Mouse (Mus musculus) layer of hippocampus, adult 11-12 months (tissue): ENCODE results near the gene Rapgef5.

ENCODE experiments used
- DNase-seq: peaks from one replicate; pipeline ENCODE4 v3.0.0; 2022; ENCODE audit warnings: low spot score

The Rapgef5 gene

DNA sequence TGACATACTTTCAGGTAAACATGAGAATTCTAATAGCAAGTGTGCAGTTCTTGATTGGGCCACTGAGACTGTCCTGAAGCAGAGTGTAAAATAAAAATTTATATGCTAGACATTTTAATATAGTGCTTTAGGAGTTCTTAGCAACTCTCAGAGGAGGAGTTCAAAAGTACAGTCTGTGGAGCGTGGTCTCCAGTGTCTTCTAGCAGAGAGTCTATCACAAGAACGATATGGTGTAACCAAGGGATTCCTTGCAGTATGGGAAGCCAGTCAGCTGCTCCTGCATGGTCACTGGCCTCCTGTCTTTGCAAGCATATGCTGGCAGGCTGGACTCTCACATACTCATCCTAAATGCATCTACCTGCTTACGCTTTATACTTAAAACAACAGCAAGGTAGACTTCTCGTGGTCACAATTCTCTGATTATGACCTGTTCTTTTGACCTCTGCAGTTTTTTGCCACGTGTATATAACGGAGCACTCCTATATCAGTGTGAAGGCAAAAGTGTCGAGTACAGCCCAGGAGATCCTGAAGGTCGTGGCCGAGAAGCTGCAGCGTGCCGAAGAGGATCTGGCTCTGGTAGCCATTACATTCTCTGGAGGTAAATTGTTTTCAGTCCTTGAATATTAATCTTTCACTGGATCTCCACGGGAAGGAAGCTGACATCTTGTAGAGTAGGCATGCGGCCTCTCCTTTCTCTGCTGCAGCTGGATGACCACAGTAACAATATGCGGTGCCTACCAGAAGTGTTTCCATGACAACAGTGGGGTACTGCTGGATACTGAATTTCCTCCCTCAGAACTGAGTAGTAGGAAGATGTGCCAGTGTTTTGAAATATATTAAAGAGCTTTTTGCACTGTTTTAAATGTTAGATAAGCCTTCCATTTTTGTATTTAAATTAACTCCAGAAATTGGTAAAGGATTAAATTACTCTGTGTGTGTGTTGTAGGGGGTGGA lies 204.8 kb downstream of the Rapgef5 start:
- DNase-seq, result no peak

DNA sequence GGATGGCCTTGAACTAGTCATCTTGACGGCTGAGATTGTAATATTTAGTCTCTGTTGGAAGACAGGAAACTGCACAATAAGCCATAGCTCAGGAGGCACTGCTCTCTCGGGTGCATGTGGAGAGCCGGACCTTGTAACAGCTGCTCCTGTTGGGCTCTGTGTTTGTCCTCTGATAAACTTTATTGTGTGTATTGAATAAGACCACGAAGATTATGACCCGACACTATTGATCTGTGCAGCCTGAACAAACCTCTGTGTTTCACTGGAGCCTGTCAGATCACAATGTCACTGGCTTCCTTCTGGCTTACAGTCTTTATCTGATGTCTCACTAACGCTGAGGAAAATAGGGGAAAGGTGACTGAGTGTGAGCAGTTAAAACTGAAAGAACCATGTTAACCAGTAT lies 205.5 kb downstream of the Rapgef5 start:
- DNase-seq, result no peak

DNA sequence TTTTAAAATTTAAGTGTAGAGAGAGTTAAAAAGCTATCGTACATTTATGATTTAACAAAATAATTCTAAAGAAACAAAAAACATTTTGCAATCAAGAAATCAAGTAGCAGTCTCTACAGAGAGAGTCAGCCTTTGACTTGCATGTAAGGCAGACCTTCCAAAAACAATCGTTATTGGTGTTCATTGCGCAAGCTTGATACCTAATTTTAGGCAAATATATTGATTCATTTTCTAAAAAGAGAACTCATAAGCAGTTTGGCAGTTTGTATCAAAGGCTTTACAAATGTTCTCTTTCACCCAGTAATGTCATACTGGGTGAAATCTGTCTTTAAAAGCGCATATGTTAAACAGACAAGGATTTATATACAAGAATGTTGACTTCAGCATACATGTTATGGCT lies 208.7 kb downstream of the Rapgef5 start:
- DNase-seq, result no peak

DNA sequence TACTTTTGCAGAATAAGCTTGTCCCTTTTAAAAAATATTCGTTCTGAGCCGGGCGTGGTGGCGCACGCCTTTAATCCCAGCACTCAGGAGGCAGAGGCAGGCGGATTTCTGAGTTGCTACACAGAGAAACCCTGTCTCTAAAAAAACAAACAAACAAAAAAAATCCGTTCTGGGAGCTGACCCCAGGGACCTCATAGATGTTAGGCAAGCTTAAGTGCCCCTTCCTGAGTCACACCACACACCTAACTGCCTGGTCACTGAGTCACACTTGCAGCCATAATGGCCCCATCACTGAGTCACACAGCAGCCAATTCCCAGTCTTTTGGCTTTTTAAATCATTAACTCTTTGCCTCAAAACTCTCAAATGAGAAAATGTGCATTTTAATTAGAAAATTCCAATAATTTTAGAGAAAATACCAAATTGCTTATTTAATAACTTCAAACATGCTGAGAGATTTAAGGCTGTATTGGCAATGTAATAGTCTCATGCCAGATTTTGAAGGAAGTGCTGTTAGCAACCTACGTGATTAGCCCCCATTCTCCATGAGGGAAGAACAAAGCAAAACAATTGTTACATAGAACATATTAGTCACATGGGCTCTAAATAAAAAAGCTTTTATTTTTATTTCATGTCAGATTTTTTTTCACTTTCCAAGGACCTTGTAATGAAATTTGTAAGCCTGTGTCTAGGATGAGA lies 211.3 kb downstream of the Rapgef5 start:
- no peak for DNase-seq

DNA sequence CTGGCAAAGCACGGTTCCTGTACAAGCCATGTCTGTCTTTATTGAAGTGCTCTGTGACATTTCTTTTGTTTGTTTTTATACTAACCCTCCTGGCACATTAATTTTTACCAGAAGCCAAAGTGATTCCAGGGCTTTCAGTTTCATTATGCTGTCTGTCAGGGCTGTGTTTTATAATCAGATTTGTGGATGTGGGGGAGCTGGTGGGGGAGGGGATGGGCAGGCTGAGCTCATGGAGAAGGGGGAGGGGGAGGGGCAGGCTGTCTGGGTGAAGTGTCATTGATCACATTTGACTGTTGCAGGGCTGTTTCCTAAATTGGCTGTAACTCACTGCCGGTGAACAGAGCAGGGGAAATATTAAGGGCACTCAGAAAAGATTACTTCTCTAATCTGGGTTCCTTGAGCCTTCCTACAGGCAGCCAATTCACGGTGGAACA lies 211.9 kb downstream of the Rapgef5 start:
- no peak for DNase-seq

DNA sequence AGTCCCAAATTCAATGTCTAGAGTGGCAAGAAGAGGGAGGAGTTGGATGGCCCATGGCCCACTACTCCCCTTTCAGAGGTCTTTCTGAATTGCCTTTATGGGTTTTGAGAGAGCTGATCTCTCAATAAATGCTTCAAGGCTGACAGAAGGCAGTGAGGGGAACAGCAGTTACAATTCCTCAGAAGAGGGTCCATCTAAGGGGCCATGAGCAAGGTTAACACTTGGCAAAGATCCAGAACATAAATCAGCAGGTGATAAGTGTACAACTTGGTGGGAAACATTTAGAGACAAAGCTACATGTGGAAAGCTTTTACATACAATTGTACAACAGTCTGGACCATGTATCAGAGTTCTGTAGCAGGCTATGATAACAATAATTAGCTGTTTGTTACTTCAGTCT lies 217.3 kb downstream of the Rapgef5 start:
- no peak for DNase-seq

DNA sequence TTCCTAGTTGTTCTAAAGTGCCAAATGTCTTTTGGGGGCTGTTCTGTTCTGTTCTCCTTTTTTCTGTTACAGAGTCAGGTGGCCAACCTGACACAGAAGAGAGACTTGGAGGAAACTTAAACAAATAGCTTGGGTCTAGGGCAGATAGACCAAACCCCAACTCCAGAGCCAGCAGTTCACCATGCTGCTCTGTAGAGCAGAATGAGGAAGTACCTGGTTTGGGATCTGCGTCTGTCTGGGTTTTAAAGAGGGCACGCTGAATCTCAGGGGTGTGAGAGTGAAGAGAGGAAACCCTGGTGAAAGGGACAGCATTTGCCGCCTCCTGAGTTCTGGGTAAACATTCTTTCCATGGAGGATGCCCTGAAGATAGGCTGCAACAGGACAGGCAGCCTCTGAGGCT lies 219.9 kb downstream of the Rapgef5 start:
- no peak for DNase-seq

DNA sequence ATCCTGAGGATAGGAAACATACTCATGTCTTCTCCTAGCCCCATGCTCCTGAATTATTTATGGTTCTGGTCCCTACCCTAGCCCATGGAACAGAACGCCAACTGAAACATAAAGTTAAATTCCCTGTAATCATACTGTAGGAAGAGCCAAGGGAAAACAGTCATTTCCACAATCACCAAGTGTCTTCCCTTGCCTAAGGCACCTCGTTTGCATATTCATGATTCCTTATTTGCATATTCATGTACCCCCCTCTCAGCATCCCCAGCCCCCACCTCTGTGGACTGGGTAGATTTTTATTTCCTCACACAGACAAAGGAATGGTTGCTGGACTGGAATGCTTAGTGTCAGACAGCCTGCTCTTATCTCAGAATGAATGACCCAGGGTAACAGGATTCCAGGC lies 220.6 kb downstream of the Rapgef5 start:
- DNase-seq, result no peak

DNA sequence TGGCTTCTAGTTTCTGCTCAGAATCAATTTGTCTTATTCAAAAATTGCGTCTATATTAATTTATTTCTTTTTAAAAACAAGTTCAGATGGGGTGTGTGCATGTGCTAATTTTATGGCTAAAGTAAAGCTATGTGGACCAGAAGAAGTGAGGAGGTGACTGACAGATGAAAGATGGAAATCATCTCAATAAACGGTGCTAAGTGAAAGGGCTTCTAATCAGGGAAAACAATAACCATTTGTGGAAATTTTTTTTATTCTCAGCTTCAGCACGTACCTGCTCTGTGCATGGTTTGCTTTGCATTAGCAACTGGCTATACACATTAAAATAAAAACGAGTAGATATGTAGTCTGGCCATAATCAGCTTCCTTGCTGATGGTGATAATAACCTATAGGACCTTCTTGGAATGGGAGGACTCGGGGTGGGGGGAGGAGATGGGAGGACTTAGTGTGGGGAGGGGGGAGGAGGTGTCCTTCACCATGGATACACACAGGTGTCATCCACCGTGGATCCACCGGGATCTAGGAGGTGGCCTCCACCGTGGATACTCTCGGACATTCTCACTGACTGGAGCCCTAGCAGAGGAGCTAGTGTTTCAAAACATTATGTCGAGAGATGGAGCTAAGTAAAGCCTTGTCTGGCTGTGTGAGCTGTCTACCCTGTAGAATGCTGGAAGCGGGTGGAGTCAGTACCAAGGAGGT lies 221.2 kb downstream of the Rapgef5 start:
- no peak for DNase-seq

DNA sequence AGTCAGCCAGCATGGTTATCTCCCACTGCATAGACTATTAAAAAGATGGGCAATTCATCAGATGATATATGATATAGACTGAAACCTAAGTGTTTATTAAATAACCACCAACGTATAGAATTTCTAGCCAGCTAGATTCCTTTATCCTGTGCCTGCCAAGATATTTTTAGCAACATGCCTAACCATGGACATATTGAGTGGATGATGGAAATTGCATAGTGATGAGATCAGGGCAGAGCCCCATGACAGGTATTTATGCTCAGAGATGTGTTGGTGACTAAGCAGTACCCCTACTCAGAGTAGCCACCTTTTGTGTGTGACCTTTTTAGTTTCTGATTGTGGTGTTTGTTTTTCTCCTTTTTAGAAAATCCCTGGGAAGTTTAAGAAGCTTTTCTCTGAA lies 226.2 kb downstream of the Rapgef5 start:
- no peak for DNase-seq

DNA sequence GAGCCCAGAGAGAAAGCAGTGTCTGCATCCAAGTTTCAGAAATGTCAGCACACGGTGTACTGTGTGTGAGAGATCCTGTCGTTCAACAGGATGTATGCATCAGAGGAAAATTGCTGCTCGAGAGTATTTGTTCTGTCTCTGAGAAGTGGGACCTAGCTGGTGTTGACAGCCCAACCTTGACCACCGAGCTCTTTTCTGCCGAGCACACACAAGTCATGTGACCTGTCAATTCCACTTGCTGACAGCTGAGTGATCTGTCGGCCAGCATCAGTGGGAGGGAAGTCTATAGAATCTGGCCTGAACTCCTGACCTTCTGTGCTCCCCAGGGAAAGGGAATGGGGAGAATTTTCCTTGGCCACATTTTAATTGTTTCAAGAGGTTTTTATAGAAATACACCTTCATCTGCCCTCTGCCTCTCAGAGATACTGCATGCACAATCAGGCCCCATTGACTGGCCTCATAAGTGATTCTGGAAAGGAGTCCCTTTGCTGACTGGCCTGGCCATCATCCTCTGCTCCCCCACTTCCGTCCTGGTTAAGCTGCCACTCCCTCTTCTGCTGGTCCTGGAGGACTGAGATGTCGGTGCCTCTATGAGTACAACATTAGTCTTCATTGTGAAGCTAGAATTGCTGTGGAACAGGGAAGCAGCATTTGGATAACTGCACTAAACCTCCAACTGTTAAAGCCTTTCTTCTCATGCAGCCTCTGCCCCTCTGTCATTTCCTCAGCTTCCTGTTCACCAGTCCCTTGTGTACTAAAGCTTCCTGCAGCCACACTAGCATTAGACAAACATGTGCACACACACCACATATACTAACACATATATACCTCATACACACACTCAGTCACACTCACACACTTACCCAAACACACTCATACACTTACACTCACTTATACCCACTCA lies 228.6 kb downstream of the Rapgef5 start:
- DNase-seq, result no peak

DNA sequence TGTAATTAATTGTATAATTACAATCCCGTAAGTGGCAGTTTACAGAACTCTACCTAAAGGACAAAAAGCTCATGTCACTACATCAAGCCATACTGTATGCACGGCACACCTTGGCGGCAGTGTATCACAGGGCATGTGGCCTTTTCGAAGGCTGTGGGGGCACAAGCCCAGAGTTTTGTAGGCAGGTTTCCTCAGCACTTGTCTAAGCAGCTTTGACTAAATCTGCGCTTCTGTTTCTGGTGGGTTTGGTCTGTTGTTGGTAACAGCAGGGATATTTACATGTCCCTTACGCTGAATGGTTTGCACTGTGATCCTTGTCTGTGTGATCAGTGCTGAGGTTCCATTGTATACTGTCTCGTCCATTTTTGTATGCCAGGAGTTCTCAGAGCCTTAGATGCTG lies 230.3 kb downstream of the Rapgef5 start:
- no peak for DNase-seq

DNA sequence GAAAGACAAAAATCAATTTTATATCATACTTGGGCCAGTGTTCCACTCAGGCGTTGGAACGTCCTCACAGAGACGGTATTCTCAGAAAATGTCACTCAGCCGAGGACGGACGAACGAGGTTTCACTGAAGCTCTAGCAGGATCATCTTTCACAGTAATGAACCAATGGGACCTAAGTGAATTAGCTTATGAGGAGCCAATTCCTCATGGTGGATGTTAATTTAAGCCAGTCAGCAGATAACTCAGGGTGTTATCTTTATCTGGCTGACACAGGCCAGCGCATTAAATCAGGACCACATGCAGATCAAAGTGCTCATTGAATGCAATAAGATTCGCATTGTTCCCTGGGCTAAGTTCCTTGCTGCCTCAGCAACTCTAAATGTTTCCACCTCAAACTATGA lies 234.8 kb downstream of the Rapgef5 start:
- no peak for DNase-seq

DNA sequence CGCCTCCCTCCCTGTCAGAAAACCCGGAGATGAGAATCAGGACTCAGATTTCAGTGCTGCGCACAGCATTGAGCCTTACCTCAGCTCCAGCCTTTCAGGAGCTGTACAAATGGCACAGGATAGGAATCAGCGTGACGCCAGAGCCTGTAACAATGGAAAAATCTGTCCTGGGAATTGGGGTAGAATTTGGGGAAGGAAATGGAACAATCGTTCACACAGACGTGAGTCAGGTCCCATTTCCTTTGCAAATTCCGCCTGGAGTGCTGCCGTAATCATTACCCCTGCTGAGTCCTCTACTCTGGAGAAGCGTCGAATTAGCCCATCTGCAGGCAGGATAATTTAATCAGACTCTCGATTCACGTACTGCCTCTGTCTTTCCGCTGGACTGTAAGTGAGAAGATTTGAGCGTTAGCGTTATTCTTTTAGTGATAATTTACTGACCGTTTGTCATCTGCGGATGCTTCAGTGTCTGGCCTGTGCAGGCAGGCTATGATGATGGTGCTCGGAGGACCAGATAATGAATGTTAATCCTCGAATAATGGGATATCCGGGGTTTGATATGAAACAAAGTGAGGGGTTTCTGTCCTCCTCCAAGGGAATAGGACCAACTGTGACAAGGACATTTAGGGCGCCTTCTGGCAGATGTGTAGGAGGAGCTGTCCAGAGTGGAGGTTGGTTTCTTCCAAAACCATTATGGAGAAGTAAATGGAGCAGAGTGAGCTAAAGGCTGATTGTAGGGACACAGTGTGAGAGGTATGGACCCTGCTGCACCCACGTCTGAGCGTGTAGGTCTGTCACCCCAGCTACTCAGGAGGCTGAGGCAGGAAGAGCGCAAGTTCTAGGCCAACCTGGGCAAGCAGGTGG lies 235.5 kb downstream of the Rapgef5 start:
- no peak for DNase-seq

DNA sequence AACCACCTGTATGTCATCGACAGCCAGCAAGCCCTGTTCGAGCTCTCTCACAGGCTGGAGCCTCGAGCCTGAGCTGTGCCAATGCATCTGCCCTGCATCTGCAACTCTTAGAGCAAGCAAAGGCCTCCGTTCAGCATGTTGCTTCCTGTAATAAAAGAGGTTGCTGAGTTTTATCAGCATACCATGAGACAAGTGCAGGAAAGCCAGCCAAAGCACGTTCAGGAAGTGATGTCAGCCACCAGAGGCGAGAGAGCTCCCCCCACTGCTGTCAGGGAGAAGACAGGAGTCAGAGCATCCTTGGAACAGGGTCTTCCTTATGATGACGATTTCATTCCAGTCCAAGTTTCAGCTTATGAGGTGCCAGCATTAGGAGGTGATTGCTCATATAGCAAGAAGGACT lies 239.7 kb downstream of the Rapgef5 start:
- DNase-seq, result no peak

DNA sequence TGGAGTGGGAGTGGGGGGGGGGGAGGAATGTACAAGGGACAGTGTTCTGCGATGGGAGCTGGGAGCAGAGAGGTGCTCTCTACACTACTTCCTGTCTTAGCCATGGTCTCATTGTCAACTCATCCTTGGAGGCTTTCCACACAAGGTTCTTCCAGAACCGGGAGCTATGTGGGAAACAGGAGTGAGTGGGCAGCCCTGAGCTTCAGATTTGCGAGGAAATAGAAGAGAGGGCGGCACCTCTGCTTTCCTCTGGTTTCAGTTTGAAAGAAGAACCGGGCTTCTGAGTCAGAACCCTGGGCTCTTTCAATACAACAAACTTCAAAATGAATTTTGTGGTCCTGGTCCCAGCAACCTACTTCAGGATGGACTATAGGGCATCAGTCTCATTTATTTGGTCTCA lies 244.1 kb downstream of the Rapgef5 start:
- no peak for DNase-seq

DNA sequence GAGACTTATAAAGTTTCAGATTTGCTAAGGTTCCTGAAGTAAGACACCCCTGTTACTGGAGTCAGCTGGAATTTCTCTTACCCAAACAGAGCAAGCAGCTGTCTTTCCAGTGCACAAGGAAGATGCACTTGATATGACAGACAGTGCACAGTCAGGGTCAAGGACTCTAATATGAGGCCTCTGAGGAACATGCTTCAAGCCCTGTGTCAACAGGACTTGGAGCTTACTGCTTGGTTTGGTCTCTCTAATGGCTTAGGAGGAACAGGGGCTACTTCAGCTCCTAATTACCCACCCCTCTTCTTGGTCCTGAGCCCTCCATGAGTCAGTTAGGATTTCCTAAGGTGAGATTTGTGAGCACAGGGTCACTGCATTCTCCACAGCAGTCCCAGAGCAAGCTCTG lies 244.6 kb downstream of the Rapgef5 start:
- no peak for DNase-seq

DNA sequence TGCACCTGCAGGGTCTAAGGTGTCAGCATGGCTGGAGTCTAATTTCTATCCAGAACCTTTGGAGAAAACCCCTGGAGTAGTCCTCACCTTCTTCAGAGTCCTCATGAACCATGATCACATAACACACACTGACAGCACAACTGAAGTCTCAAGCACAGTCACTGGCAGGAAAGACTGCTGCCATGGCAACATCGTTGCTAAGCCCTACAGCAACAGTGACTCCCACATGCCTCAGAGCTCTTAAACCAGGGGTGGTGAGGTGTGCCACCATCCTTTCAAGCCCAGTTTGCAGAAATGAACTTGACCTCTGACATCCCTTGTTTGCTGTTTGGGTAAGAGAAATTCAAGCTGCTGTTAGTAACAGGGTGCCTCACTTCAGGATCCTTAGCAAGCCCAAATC lies 245.4 kb downstream of the Rapgef5 start:
- DNase-seq, result peak; percentile 62

DNA sequence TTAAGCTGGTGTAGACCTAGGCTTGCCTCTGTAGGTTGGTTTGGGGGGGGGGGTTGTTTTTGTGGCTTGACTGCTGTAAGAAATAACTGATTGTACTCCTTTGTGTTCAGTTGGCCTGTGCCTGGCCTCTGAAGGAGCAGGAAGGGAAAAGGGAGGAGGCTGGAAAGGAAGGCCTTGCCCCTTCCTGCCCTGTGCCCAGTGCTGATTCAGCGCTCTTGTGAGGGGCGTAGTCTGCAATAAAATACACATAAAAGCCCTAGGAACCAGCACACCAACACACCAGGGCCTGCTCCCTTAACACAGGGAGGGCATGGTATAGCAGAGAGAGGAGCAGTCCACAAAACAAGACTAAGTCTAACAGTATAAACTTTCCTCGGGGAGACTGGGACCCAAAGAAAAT lies 247.0 kb downstream of the Rapgef5 start:
- DNase-seq, result no peak

DNA sequence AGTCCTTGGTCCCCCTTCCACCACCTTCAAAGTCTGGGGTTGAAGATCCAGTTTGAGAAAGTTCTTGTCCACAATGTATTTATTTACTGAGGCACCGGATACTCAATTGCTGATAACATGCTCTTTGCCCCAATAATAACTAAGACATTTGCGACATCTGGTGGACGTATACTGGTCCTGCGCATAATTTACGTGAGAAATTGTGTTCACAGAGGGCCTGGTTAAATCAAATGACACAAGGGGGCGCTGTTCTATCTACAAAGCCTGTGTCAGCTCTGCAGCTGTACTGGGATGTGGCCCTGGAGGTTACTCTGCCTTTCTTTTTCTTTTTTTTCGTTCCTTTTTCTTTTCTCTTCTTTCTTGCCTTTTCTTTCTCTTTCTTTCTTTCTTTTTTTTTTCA lies 248.6 kb downstream of the Rapgef5 start:
- DNase-seq, result peak; percentile 90

DNA sequence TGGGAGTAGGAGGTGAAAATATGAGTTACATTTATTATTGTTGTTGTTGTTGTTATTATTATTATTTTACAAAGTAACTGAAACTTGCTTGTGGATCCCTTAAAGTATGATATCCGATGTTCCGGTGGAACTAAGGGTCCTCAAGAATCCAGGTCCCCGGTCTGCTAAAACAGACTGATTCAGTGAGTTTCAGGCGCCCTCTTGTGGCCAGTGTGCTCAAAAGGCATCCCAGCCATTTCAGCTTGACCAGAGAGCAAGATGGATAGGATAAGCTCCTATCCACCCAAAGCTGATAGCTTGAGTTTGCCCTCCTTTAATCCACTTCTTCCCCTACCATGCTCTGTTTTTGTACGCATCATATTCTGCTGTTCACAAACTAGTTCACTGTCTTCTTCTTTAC lies 252.8 kb downstream of the Rapgef5 start:
- peak; percentile 82 for DNase-seq
